Mouse (Mus musculus): ENCODE data around the gene Ipo9. TPM values are rescaled to one million over a fixed set of nuclear protein-coding genes. Genes with fewer than 3 reads are reported as not detected.

Gene Ipo9
- polyA plus RNA-seq, 1 experiment from 2014 or later: 205 TPM

GRCm38 (mm10) chr1:135366380-135366779 lies 63.9 kb downstream of the Ipo9 start:
- Histone ChIP-seq H3K36me3 (replicated peaks; ENCODE audit: control insufficient read depth, insufficient read depth, low read depth, low read length) (no peaks in the 10 kb centered on the region), H3K4me3 (ENCODE audit: low read depth, low read length) (no peak overlapping the region), H3K27ac (replicated peaks; ENCODE audit: low read depth, low read length) (no peak overlapping the region), H3K9me3 (replicated peaks; ENCODE audit: control insufficient read depth, low read length) (no peaks in the 10 kb centered on the region), H3K4me2 (ENCODE audit: low read depth, low read length) (no peak overlapping the region), H3K27me3 (ENCODE audit: control insufficient read depth, insufficient read depth, low read length) (no peaks in the 10 kb centered on the region), H3K4me1 (ENCODE audit: control insufficient read depth, insufficient read depth, low read length) (no peaks in the 10 kb centered on the region), H3K9ac (replicated peaks; ENCODE audit: low read length) (no peak overlapping the region)
- DNase-seq (ENCODE audit: low spot score): no peak
- ATAC-seq (replicated peaks; ENCODE audit: insufficient number of reproducible peaks, low FRiP score, low TSS enrichment, low read depth): no peak

DNA sequence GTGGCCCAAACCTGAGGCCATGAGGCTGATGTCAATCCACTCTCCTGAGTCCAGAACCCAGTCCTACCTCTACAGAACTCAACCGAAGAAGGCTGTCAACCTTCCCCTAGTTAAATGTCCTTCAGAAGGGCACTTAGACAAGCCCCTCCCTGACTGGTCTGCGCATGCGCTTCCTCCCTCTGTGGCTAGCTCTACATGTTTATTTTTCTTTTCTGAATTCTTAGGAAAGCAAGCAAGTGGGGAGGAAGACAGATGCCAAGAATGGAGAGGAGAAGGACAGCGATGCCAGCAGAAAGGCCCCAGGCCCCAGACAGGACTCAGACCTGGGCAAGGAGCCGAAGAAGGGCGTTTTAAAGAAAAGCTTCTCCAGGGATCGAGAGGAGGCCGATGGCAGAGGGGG lies 66.9 kb downstream of the Ipo9 start:
- 76% methylated on average over 8 of the region's 8 CpGs for WGBS
- no peak for ATAC-seq (replicated peaks; ENCODE audit: insufficient number of reproducible peaks, low FRiP score, low TSS enrichment, low read depth)
- H3K36me3 ChIP-seq (replicated peaks; ENCODE audit: control insufficient read depth, insufficient read depth, low read depth, low read length): no peaks in the 10 kb centered on the region
- no peak for DNase-seq (ENCODE audit: low spot score)
- no peak overlapping the region for H3K4me3 ChIP-seq (ENCODE audit: low read depth, low read length)
- H3K4me1 ChIP-seq (ENCODE audit: control insufficient read depth, insufficient read depth, low read length): no peaks in the 10 kb centered on the region
- H3K4me2 ChIP-seq (ENCODE audit: low read depth, low read length): no peak overlapping the region
- H3K27ac ChIP-seq (replicated peaks; ENCODE audit: low read depth, low read length): no peak overlapping the region
- no peaks in the 10 kb centered on the region for H3K27me3 ChIP-seq (ENCODE audit: control insufficient read depth, insufficient read depth, low read length)
- H3K9ac ChIP-seq (replicated peaks; ENCODE audit: low read length): no peak overlapping the region
- H3K9me3 ChIP-seq (replicated peaks; ENCODE audit: control insufficient read depth, low read length): no peaks in the 10 kb centered on the region

- Histone ChIP-seq H3K27me3 (ENCODE audit: control insufficient read depth, insufficient read depth, low read length) (no peaks in the 10 kb centered on the region), H3K4me3 (ENCODE audit: low read depth, low read length) (no peak overlapping the region), H3K9ac (replicated peaks; ENCODE audit: low read length) (no peak overlapping the region), H3K4me1 (ENCODE audit: control insufficient read depth, insufficient read depth, low read length) (no peaks in the 10 kb centered on the region), H3K9me3 (replicated peaks; ENCODE audit: control insufficient read depth, low read length) (no peaks in the 10 kb centered on the region), H3K36me3 (replicated peaks; ENCODE audit: control insufficient read depth, insufficient read depth, low read depth, low read length) (no peaks in the 10 kb centered on the region), H3K4me2 (ENCODE audit: low read depth, low read length) (no peak overlapping the region), H3K27ac (replicated peaks; ENCODE audit: low read depth, low read length) (no peak overlapping the region)
- no peak for ATAC-seq (replicated peaks; ENCODE audit: insufficient number of reproducible peaks, low FRiP score, low TSS enrichment, low read depth)
- no peak for DNase-seq (ENCODE audit: low spot score)
Measured at GRCm38 (mm10) chr1:135362115-135362514, 68.2 kb downstream of the Ipo9 start.

- 83% methylated on average over 4 of the region's 4 CpGs for WGBS
- DNase-seq (ENCODE audit: low spot score): no peak
Measured at GRCm38 (mm10) chr1:135361491-135361890, 68.8 kb downstream of the Ipo9 start.

DNA sequence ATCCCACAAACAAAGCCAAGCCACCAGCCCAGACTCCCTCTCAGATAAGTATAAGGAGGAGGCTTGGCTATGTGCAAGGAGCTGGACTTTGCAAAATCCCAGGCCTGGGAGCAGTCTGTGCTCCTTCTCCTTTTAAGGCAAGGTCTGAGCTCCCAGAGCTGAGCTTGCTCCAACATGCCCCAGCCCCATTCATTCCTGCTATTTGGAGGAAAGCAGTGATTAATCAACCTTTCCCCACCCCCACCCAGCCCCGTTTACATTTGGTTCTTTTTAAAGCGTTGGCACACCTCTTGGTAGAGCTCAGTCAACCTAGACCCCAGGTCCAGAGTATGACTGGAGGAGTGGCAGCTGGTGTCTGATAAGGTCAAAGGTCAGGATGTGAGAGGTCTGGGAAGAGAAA lies 71.2 kb downstream of the Ipo9 start:
- ATAC-seq (replicated peaks; ENCODE audit: insufficient number of reproducible peaks, low FRiP score, low TSS enrichment, low read depth): no peak
- DNase-seq (ENCODE audit: low spot score): no peak
- no peak overlapping the region for H3K4me3 ChIP-seq (ENCODE audit: low read depth, low read length)

More at GRCm38 (mm10) chr1:135361491-135361890, 68.8 kb downstream of the Ipo9 start:
- no peaks in the 10 kb centered on the region for H3K4me1 ChIP-seq (ENCODE audit: control insufficient read depth, insufficient read depth, low read length)
- no peak overlapping the region for H3K9ac ChIP-seq (replicated peaks; ENCODE audit: low read length)
- no peak for ATAC-seq (replicated peaks; ENCODE audit: insufficient number of reproducible peaks, low FRiP score, low TSS enrichment, low read depth)
- H3K9me3 ChIP-seq (replicated peaks; ENCODE audit: control insufficient read depth, low read length): no peaks in the 10 kb centered on the region
- H3K4me3 ChIP-seq (ENCODE audit: low read depth, low read length): no peak overlapping the region
- no peak overlapping the region for H3K27ac ChIP-seq (replicated peaks; ENCODE audit: low read depth, low read length)
- H3K27me3 ChIP-seq (ENCODE audit: control insufficient read depth, insufficient read depth, low read length): no peaks in the 10 kb centered on the region
- H3K4me2 ChIP-seq (ENCODE audit: low read depth, low read length): no peak overlapping the region
- no peaks in the 10 kb centered on the region for H3K36me3 ChIP-seq (replicated peaks; ENCODE audit: control insufficient read depth, insufficient read depth, low read depth, low read length)

DNA sequence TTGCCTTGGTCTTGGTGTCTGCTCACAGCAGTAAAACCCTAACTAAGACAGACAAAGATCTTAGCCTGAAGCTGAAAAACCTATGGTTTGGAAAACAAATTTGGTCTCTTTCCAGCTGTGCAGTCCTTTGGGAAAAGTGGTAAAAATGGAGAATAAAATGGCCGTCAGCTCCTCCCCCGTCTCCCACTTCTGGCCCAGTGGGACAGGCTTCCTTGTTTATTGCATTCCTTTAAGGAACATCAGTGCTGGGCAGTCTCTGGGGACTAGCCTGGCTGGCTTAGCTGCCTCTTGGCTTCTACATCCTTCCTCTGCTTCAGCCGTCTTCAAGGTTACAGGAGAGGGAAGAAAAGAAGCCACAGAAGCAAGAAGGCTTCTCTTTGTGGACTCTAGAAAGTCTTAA lies 78.3 kb downstream of the Ipo9 start:
- Histone ChIP-seq H3K9me3 (replicated peaks; ENCODE audit: control insufficient read depth, low read length) (no peaks in the 10 kb centered on the region), H3K27me3 (ENCODE audit: control insufficient read depth, insufficient read depth, low read length) (no peaks in the 10 kb centered on the region), H3K4me3 (ENCODE audit: low read depth, low read length) (no peak overlapping the region), H3K9ac (replicated peaks; ENCODE audit: low read length) (no peak overlapping the region), H3K36me3 (replicated peaks; ENCODE audit: control insufficient read depth, insufficient read depth, low read depth, low read length) (no peaks in the 10 kb centered on the region), H3K4me1 (ENCODE audit: control insufficient read depth, insufficient read depth, low read length) (no peaks in the 10 kb centered on the region), H3K4me2 (ENCODE audit: low read depth, low read length) (no peak overlapping the region), H3K27ac (replicated peaks; ENCODE audit: low read depth, low read length) (no peak overlapping the region)
- DNase-seq (ENCODE audit: low spot score) (no peak), ATAC-seq (replicated peaks; ENCODE audit: insufficient number of reproducible peaks, low FRiP score, low TSS enrichment, low read depth) (no peak)
- WGBS: 69% methylated on average over 3 of the region's 3 CpGs

More for the DNA sequence above, 71.2 kb downstream of the Ipo9 start:
- no peak overlapping the region for H3K27ac ChIP-seq (replicated peaks; ENCODE audit: low read depth, low read length)
- 39% methylated on average over 2 of the region's 2 CpGs for WGBS
- no peak overlapping the region for H3K9ac ChIP-seq (replicated peaks; ENCODE audit: low read length)
- H3K4me1 ChIP-seq (ENCODE audit: control insufficient read depth, insufficient read depth, low read length): no peaks in the 10 kb centered on the region
- H3K36me3 ChIP-seq (replicated peaks; ENCODE audit: control insufficient read depth, insufficient read depth, low read depth, low read length): no peaks in the 10 kb centered on the region
- no peaks in the 10 kb centered on the region for H3K27me3 ChIP-seq (ENCODE audit: control insufficient read depth, insufficient read depth, low read length)
- no peaks in the 10 kb centered on the region for H3K9me3 ChIP-seq (replicated peaks; ENCODE audit: control insufficient read depth, low read length)
- H3K4me2 ChIP-seq (ENCODE audit: low read depth, low read length): no peak overlapping the region

DNA sequence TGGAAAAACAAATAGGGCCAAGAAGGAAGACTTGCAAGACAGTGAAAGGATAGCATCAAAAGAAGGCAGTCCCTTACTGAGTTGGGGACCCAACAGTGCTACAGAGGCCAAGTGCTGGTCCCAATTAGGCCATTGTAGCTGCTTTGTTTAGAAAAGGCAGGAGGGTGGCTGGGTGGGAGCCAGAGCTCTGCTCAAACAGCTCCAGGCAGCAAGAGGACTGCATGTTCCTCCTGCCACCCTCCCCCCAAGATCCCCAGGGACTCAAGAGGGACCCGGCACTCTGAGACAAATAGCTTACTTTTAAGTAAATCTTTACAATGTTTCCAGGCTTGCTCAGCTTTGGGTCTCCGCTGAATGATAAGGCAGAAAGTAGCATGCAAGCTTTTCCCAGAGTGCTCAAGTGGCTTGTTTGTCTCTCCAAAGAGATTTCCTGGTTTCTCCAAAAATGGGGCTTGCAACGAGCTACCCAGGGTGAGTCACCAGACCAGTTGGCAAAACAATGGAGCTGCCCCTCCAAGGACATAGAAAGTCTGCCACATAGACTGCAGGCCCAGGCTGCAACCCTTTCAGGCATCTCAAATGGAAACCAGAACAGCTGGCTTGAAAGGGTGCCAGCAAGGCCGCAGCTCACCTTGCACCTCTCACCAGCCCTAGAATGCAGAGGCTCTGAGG lies 82.7 kb downstream of the Ipo9 start:
- H3K27ac ChIP-seq (replicated peaks; ENCODE audit: low read depth, low read length): no peak overlapping the region
- WGBS: 44% methylated on average over 4 of the region's 4 CpGs
- no peak for DNase-seq (ENCODE audit: low spot score)

GRCm38 (mm10) chr1:135346891-135347290 lies 83.4 kb downstream of the Ipo9 start:
- no peak for DNase-seq (ENCODE audit: low spot score)
- Histone ChIP-seq H3K27me3 (ENCODE audit: control insufficient read depth, insufficient read depth, low read length) (no peaks in the 10 kb centered on the region), H3K4me3 (ENCODE audit: low read depth, low read length) (no peak overlapping the region), H3K9me3 (replicated peaks; ENCODE audit: control insufficient read depth, low read length) (no peaks in the 10 kb centered on the region), H3K36me3 (replicated peaks; ENCODE audit: control insufficient read depth, insufficient read depth, low read depth, low read length) (no peaks in the 10 kb centered on the region), H3K4me2 (ENCODE audit: low read depth, low read length) (no peak overlapping the region), H3K9ac (replicated peaks; ENCODE audit: low read length) (no peak overlapping the region), H3K4me1 (ENCODE audit: control insufficient read depth, insufficient read depth, low read length) (no peaks in the 10 kb centered on the region), H3K27ac (replicated peaks; ENCODE audit: low read depth, low read length) (no peak overlapping the region)
- 64% methylated on average over 3 of the region's 3 CpGs for WGBS
- ATAC-seq (replicated peaks; ENCODE audit: insufficient number of reproducible peaks, low FRiP score, low TSS enrichment, low read depth): no peak

More for the DNA sequence above, 82.7 kb downstream of the Ipo9 start:
- H3K4me2 ChIP-seq (ENCODE audit: low read depth, low read length): no peak overlapping the region
- H3K4me3 ChIP-seq (ENCODE audit: low read depth, low read length): no peak overlapping the region
- H3K36me3 ChIP-seq (replicated peaks; ENCODE audit: control insufficient read depth, insufficient read depth, low read depth, low read length): no peaks in the 10 kb centered on the region
- H3K9me3 ChIP-seq (replicated peaks; ENCODE audit: control insufficient read depth, low read length): no peaks in the 10 kb centered on the region
- no peaks in the 10 kb centered on the region for H3K4me1 ChIP-seq (ENCODE audit: control insufficient read depth, insufficient read depth, low read length)
- H3K9ac ChIP-seq (replicated peaks; ENCODE audit: low read length): no peak overlapping the region
- no peaks in the 10 kb centered on the region for H3K27me3 ChIP-seq (ENCODE audit: control insufficient read depth, insufficient read depth, low read length)
- no peak for ATAC-seq (replicated peaks; ENCODE audit: insufficient number of reproducible peaks, low FRiP score, low TSS enrichment, low read depth)

All from embryonic facial prominence, embryonic 11.5 days (tissue).